28 mouse cellular contexts compared by ENCODE assay signal in genomic region chr10:122958699-122959098, GRCm38 (mm10).
"Had no signal": no experiment of that assay in that cellular context is flagged by ENCODE, and none has a peak within 500 bp of the region (broad histone marks: within the 10 kb centered on the region; RNA-seq: fewer than 3 reads in every experiment).

No protein-coding gene starts in this region.

- H3K4me2 ChIP-seq: heart, embryonic 13.5 days; heart, embryonic 15.5 days; hindbrain, embryonic 13.5 days; hindbrain, embryonic 15.5 days; kidney, embryonic 15.5 days; limb, embryonic 12.5 days; liver, embryonic 11.5 days; liver, embryonic 13.5 days; liver, embryonic 15.5 days had no signal

- H3K36me3 ChIP-seq: heart, embryonic 10.5 days; heart, embryonic 13.5 days; heart, embryonic 15.5 days; hindbrain, embryonic 10.5 days; hindbrain, embryonic 13.5 days; hindbrain, embryonic 15.5 days; kidney, embryonic 15.5 days; limb, embryonic 12.5 days; liver, embryonic 13.5 days; liver, embryonic 15.5 days had no signal

- H3K4me3 ChIP-seq: heart, embryonic 10.5 days; heart, embryonic 13.5 days; heart, embryonic 15.5 days; hindbrain, embryonic 10.5 days; hindbrain, embryonic 13.5 days; hindbrain, embryonic 15.5 days; kidney, embryonic 15.5 days; limb, embryonic 12.5 days; liver, embryonic 13.5 days; liver, embryonic 15.5 days had no signal

- DNase-seq: gastrocnemius, postnatal 10 days; gastrocnemius, postnatal 25 days; heart, adult 18-20 months; heart, postnatal 4 days; kidney, adult 11 months; kidney, adult 2 months; kidney, adult 9 months; kidney, postnatal 14 days; kidney, postnatal 36 days; layer of hippocampus, adult 9-11 months; layer of hippocampus, postnatal 36 days; left cerebral cortex, postnatal 4 days; liver; liver, embryonic 13.5 days; liver, postnatal 0 days had no signal

- H3K9ac ChIP-seq: heart, embryonic 13.5 days; heart, embryonic 15.5 days; hindbrain, embryonic 13.5 days; hindbrain, embryonic 15.5 days; kidney, embryonic 15.5 days; limb, embryonic 12.5 days; liver, embryonic 13.5 days; liver, embryonic 15.5 days; liver, postnatal 0 days had no signal

- H3K9me3 ChIP-seq: heart, embryonic 10.5 days; heart, embryonic 13.5 days; heart, embryonic 15.5 days; hindbrain, embryonic 13.5 days; hindbrain, embryonic 15.5 days; kidney, embryonic 15.5 days; liver, embryonic 13.5 days; liver, embryonic 15.5 days had no signal

- H3K27ac ChIP-seq: heart, embryonic 10.5 days; heart, embryonic 13.5 days; heart, embryonic 15.5 days; hindbrain, embryonic 10.5 days; hindbrain, embryonic 13.5 days; hindbrain, embryonic 15.5 days; hindbrain, postnatal 0 days; kidney, embryonic 15.5 days; kidney, postnatal 0 days; limb, embryonic 12.5 days; liver, embryonic 13.5 days; liver, embryonic 15.5 days had no signal

- H3K27me3 ChIP-seq: heart, embryonic 15.5 days; hindbrain, embryonic 13.5 days; hindbrain, embryonic 15.5 days; kidney, embryonic 15.5 days had no signal

- H3K4me1 ChIP-seq: liver, embryonic 15.5 days had no signal

- ATAC-seq: hindbrain, postnatal 0 days; intestine, embryonic 16.5 days; liver, postnatal 0 days had no signal
